Mouse (Mus musculus): Measurements from ENCODE around the gene Tmf1.

The Tmf1 gene

GRCm38 (mm10) chr6:97178491-97179366, at the start of gene Tmf1:
Gene Tmf1 (minus strand): TSS chr6:97179122.
- DNase-seq (ENCODE audit: low spot score): peak; percentile 94

GRCm38 (mm10) chr6:97227067-97227847, 48.3 kb upstream of the Tmf1 start:
- DNase-seq (ENCODE audit: low spot score): no peak

GRCm38 (mm10) chr6:97226083-97226491, 47.2 kb upstream of the Tmf1 start:
- DNase-seq (ENCODE audit: low spot score): no peak

- DNase-seq (ENCODE audit: low spot score): no peak
Measured at GRCm38 (mm10) chr6:97224505-97224904, 45.6 kb upstream of the Tmf1 start.

GRCm38 (mm10) chr6:97223566-97223965, 44.6 kb upstream of the Tmf1 start:
- DNase-seq (ENCODE audit: low spot score): no peak

GRCm38 (mm10) chr6:97222931-97223467, 44.1 kb upstream of the Tmf1 start:
- DNase-seq (ENCODE audit: low spot score): no peak

GRCm38 (mm10) chr6:97222321-97222720, 43.4 kb upstream of the Tmf1 start:
- no peak for DNase-seq (ENCODE audit: low spot score)

GRCm38 (mm10) chr6:97221205-97222025, 42.5 kb upstream of the Tmf1 start:
- peak; percentile 59 for DNase-seq (ENCODE audit: low spot score)

GRCm38 (mm10) chr6:97220672-97221071, 41.8 kb upstream of the Tmf1 start:
- no peak for DNase-seq (ENCODE audit: low spot score)

GRCm38 (mm10) chr6:97216154-97216821, 37.4 kb upstream of the Tmf1 start:
- no peak for DNase-seq (ENCODE audit: low spot score)

- DNase-seq (ENCODE audit: low spot score): no peak
Measured at GRCm38 (mm10) chr6:97211981-97212380, 33.1 kb upstream of the Tmf1 start.

GRCm38 (mm10) chr6:97210962-97211601, 32.2 kb upstream of the Tmf1 start:
- no peak for DNase-seq (ENCODE audit: low spot score)

- DNase-seq (ENCODE audit: low spot score): peak; percentile 80
Measured at GRCm38 (mm10) chr6:97210191-97210961, 31.5 kb upstream of the Tmf1 start, which contains the start of gene Arl6ip5. Gene Arl6ip5 (plus strand): TSS chr6:97210689.

GRCm38 (mm10) chr6:97209751-97210150, 30.8 kb upstream of the Tmf1 start:
- no peak for DNase-seq (ENCODE audit: low spot score)

GRCm38 (mm10) chr6:97209201-97209600, 30.3 kb upstream of the Tmf1 start:
- DNase-seq (ENCODE audit: low spot score): no peak

GRCm38 (mm10) chr6:97208406-97208805, 29.5 kb upstream of the Tmf1 start:
- no peak for DNase-seq (ENCODE audit: low spot score)

GRCm38 (mm10) chr6:97207085-97207484, 28.2 kb upstream of the Tmf1 start:
- no peak for DNase-seq (ENCODE audit: low spot score)

- DNase-seq (ENCODE audit: low spot score): peak; percentile 96
Measured at GRCm38 (mm10) chr6:97205439-97205885, 26.5 kb upstream of the Tmf1 start, which contains the start of gene Uba3. Gene Uba3 (minus strand): TSS chr6:97205647.

GRCm38 (mm10) chr6:97204952-97205351, 26.0 kb upstream of the Tmf1 start:
- no peak for DNase-seq (ENCODE audit: low spot score)
